Mouse (Mus musculus): ENCODE data around the gene Lenep.
A peak's percentile ranks its signal among the peaks of the same experiment; 100 is the strongest.

The Lenep gene

DNA sequence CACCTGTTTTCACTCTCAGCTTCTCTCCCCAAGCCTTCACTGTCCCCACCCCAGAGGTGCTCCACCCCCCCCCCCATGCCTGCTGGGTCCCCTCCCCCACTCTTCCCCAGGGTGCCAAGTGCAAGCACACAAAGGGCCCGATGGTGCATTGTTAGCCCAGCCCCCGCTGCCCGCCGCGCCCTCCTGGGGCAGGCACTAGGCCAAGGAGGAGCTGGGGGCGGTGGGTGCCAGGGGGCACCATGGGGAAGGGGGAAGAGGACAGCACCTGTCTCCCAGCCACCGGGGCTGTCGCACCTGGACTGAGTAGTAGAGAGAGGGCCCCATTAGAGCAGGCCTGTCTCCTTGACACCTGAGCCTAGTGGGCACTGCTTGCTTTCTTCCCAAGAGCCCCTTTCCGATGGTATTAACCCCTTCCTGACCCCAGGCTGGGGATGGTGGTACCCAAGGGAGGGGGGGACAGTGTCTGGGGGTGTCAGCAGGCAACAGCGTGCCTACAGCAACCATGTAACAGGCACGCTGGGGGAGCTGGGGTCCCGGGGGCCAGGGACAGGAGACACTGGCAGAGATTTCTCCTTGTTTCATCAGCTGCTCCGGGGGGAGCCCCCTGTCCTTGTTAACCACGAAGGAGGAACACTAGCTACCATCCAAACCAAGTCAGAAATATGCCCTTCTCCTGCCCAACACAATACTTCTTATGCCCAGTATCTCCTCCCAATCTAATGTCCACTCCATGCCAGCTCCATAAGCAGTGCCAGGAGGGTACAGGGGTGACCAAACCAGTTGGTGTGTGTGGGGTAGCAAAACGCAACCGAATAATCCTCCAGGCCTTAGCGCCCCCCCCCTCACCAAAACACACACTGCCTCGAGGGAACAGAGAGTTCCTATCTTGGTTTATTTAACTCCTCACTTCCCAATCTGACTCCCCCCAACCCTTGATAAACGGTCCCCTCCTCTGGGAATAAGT is 11.6 kb downstream of the Lenep start:
- DNase-seq = peak; percentile 74

- peak; percentile 74 for DNase-seq
These were observed 12.5 kb downstream of the Lenep start for GRCm38 (mm10) chr3:89390111-89390515.

GRCm38 (mm10) chr3:89388901-89389740 is 13.5 kb downstream of the Lenep start:
- peak; percentile 34 for DNase-seq

GRCm38 (mm10) chr3:89388134-89388881 is 14.3 kb downstream of the Lenep start:
- DNase-seq = peak; percentile 71

- DNase-seq = peak; percentile 69
These were observed 15.0 kb downstream of the Lenep start for GRCm38 (mm10) chr3:89387632-89388031.

DNA sequence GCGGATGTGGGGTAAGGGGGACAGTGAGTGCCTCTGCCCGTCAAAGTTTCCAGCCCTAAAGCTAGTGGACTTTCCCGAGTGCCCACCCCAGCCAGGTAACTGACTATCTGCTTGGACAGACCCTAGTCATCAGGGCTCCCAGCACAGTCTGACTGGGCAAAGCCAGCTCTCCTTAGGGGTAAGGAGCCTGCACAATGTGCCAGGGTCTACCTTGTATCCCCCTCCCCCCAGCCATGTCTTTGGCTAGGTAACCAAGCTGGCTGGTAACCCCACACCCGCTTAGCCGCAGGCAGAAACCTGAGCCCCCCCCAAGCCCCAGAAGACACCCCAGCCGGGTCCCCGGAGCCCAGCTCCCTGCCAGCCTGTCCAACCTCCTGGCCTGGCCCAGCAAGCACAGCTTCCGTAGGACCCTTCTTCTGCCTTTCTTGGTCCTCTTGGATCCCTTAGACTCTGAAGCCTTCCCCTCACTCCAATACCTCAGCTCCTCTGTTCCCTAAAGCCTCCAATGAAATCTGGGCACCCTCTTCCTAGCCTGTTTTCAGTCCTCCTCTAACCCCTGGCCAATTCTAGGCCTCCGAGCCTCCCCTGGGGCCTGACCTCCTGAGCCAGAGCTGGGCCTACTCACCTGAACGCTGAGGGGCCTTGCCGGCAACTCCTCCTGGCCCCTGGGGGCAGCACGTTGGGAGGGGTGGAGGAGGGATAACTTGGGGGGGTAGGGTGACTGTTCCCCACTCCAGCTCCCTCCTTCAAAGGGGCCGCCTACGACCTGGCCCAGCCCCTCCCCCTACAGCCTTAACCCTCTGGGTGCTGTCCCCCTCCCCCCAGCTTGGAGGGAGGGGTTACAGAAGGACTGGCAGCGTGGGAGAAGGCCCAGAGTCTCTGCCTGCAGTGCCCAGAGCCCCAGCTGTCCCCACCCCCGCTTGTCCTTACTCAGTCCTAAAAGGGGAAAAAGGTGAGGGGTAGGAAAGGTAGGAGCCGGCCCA is 15.9 kb downstream of the Lenep start:
- peak; percentile 62 for DNase-seq

- DNase-seq = no peak
These were observed 17.1 kb downstream of the Lenep start for GRCm38 (mm10) chr3:89385451-89385850.

DNA sequence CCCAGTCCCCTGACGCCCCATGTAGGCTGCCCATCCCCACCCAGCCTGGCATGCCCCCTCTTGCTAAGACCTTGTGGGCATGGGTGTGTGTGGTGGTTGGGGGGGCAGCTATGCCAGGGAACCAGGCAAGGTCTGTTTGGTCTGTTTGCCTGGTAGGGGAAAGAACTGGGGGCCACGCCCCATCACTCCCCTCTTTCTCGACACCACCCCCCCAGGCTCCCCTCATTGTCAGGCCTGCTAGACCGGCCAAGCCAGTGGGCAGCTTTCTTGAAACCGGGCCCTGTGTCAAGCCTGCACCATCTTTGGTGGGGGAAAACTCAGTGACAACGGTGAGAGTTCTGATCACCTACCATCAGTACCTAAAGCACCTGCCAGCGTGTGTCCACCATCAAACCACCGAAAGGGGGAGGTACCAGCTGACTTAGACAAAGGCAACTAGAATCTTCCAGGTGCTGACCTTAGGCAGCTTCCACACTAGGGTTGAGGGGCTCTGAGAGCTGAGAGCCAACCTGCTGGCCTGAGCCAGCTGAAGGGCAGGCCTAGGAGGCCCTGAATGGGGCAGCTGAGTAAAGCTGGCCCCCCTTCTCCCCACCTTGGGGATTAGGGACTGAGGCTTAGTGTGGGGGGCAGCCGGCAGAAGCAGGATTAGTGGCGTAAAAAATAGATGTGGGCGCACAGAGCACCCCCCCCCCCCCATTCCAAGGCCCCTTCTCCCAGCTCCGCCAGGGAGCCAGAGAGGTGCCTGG is 18.1 kb downstream of the Lenep start:
- peak; percentile 35 for DNase-seq

GRCm38 (mm10) chr3:89383651-89384255 is 18.8 kb downstream of the Lenep start:
- no peak for DNase-seq

DNA sequence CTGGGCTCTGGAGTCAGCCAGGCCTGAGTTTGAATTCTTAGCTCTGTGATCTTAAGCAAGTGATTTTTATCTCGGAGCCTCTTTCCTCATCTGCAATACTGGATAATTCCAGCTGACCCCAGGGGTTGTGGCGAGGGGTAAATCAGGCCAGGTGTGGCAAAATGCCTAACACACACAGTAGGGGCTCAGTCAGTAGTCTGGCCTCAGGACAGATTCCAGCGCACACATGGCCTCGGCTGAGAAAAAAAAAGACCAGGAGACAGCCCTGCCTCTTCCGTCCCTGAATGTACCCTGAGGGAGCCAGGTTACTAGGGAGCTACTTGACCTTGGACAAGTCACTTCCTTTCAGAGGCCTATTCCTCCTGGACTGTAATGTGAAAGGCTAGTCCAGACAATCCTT is 19.6 kb downstream of the Lenep start:
- no peak for DNase-seq

DNA sequence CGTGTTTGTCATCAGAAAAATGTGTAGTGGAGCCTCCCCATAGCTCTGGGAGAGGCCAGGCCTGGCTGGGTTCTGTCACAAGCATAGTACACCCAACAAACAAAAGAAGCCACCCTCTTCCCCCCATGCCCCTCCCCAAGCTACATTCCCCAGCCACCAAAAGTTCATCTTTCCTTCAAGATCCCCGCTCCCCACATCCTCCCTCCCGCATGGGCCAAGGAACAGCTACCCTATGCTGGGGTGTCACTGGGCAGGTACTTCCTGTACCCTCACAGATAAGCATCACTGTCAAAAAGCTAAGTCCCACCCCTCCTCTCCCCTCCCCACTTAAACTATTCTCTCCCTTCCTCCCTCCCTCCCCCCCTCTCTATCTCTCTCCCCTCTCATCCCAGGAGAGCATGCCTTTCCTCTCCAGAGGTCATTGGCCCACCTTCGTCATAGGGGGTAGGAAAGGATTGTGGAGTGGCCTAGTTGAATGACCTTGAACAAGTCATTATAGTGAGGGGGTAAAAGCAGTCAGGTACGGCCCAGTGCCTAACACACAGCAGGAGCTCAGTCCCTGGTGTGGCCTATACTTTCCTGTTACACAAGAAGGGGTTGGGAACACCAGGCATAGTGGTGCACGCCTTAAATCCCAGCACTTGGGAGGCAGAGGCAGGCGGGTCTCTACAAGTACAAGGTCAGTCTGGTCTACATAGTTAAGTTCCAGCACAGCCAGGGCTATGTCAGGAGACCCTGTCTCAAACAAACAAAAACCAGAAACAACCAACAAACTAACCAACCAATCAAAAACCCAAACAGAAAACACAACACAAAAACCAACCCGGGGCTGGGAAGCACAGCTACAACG is 20.3 kb downstream of the Lenep start:
- DNase-seq = no peak

DNA sequence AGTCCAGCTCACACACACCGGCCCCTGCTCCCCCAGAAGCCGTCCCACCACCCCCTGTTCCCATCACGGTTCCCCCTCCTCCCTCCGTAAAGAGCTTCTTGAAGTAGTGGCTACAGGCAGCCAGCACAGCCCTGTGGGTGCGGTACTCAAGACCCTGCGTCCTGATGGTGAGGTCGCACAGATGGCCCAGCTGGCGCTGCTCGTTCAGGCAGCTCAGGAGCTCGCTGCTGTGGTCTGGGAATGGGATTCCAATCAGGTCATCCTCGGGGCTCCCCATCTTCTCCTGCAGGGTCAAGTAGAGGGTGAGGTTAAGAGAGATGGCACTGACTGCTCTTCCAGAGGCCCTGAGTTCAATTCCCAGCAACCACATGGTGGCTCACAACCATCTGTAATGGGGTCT is 21.4 kb downstream of the Lenep start:
- DNase-seq = no peak

GRCm38 (mm10) chr3:89380711-89381110 is 21.9 kb downstream of the Lenep start:
- no peak for DNase-seq

DNA sequence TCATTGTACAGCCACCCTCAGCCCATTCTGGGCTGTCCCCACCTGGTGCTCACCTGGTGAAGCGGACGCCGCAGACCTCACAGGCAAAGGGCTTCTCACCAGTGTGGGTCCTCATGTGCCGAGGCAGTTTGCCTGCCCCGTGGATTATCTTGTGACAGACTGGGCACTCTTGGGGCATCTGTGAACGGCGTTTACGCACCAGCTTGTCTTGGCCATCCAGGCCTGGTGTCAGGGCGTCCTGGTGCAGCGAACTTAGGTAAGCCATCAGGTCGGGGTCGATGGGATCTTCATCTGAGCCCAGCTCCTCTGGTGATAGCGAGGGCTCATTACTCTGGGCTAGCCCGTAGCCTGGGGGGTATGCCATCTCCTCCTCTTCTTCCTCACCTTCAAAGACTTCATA is 22.3 kb downstream of the Lenep start:
- DNase-seq = no peak

GRCm38 (mm10) chr3:89379388-89380131 is 23.0 kb downstream of the Lenep start:
- DNase-seq = no peak

DNA sequence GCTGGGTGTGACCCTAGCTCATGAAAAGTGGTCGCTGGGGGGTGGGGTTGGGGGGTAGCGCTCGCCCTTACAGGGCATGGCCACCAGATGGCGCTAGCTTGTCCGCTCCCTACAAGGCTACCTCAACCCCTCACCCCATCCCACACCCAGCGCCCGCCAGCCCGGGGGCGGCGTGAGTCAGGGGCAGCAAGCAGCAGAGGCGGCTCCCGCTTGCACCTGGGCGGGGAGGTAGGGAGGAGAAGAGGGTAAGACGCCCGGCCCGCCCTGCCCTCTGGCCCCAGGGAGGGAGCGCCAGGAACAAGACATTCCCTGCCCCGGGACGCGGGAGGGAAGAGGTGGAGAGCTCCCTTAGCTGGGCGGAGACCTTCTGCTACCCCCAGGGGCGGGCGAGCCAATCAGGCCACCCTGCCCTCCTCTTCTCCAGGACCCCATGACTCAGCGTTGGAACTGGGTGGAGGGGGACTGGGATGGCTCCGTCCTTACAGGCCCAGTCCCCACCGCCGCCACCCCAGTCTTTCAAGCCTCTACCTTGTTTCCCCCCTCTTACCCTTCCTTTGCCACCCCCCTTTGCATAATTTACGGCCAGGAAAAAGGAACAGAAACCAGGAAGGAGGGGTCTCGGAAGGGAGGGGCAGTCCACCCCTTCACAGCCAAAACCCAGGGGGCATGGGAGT is 24.1 kb downstream of the Lenep start:
- DNase-seq = peak; percentile 65

DNA sequence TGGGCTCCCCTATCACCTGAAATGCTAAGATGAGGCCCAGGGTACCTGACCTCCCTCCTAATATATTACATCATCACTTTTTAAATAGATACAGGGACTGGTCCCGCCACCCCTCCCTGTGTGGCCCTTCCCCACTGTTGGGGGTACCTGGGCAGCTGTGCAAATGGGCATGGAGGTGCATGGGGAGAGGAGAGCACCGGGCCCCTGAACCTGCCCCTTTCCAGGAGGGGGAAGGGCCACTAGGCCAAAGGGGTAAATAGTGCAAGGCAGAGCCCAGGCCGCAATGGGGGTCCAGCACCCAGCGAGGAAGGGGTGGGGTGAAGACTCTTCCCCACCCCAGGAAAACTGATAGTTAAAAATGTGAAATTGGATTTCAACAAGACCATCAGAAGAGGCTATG is 24.8 kb downstream of the Lenep start:
- no peak for DNase-seq

DNA sequence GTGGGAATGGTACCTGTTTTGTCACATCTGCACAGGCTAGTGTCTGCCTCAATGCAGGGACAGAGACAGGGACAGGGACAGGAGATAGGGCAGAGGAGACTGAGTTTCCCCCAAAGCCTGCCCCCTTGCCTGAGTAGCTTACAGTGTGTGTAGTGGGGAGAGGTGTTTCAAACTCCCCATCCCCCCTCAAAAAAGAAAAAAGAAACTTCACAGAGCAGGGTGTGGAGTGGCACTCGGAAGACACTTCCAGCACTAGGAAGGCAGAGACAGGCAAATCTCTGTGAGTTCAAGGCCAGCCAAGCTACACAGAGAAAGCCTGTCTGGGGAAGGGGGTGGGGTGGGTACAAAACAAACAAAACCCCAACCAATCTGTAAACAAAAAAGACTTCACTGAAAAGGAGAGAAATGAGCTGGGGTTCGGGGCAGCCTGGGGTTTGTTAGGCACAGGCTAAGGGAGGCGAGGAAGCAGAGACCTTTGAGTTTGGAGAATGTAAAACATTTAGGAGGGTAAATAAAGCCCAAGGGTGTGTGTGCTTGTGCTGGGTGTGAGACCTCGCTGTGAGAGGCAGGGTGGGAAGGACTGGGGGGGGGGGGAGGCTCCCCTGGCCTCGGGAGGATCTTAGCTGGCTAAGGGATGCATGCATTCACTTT is 28.9 kb downstream of the Lenep start:
- no peak for DNase-seq
